Mouse (Mus musculus) heart, embryonic 11.5 days (tissue): ENCODE measurements around the gene Yipf4. TPM values are rescaled to one million over a fixed set of nuclear protein-coding genes. Genes with fewer than 3 reads are reported as not detected.

Experiments
- ATAC-seq: fragments of 200-750 bp; cut with Nextera tagmentation; replicated peaks from 2 replicates; pipeline ENCODE4 v1.8.0; 2017; ENCODE audit warnings: moderate library complexity; ENCODE audit not compliant: insufficient number of reproducible peaks, low FRiP score, low TSS enrichment
- H3K27ac ChIP-seq: fragments of 300-500 bp; sonication (generic); 2 replicates; pipeline ENCODE4 v1.5.1; 2014; ENCODE audit warnings: mild to moderate bottlenecking, low read depth, low read length
- H3K27me3 ChIP-seq: fragments of 300-500 bp; sonication (generic); 2 replicates; pipeline ENCODE4 v1.6.1; 2014; ENCODE audit warnings: mild to moderate bottlenecking, low read length, mixed read lengths; ENCODE audit not compliant: control insufficient read depth, insufficient read depth
- H3K36me3 ChIP-seq: fragments of 300-500 bp; sonication (generic); 2 replicates; pipeline ENCODE4 v1.6.1; 2014; ENCODE audit warnings: mild to moderate bottlenecking, low read length, moderate library complexity, mixed read lengths; ENCODE audit not compliant: control insufficient read depth, insufficient read depth
- H3K4me1 ChIP-seq: fragments of 300-500 bp; sonication (generic); 2 replicates; pipeline ENCODE4 v1.6.1; 2014; ENCODE audit warnings: low read length; ENCODE audit not compliant: control insufficient read depth, insufficient read depth
- H3K4me2 ChIP-seq: fragments of 300-500 bp; sonication (generic); 2 replicates; pipeline ENCODE4 v1.6.1; 2014; ENCODE audit warnings: mild to moderate bottlenecking, moderate library complexity
- H3K4me3 ChIP-seq: fragments of 300-500 bp; sonication (generic); 2 replicates; pipeline ENCODE4 v1.5.1; 2014; ENCODE audit warnings: low read depth, low read length
- H3K9ac ChIP-seq: fragments of 300-500 bp; sonication (generic); 2 replicates; pipeline ENCODE4 v1.6.1; 2014; ENCODE audit warnings: mild to moderate bottlenecking, low read depth, low read length, moderate library complexity
- H3K9me3 ChIP-seq: fragments of 300-500 bp; sonication (generic); replicated peaks from 2 replicates; pipeline ENCODE4 v1.6.1; 2016; ENCODE audit warnings: low read length; ENCODE audit not compliant: control insufficient read depth
- WGBS: fragments of 180-500 bp; shearing (Covaris S2); extraction: QIAGEN DNeasy Blood & Tissue Kit; methylation state at CpG from one replicate; pipeline ENCODE4 v1.1.7; 2014; ENCODE audit not compliant: insufficient replicate concordance; 5-methylcytosine and 5-hydroxymethylcytosine counted together
- polyA plus RNA-seq: library from polyadenylated mRNA; unstranded; fragments of >200 nt; fragmentation: Nextera tagmentation; extraction: Ambion mirVana; gene quantifications from 2 replicates; pipeline ENCODE4 v1.2.1, GENCODE M21; 2014

Gene Yipf4
- polyA plus RNA-seq: 43.2 and 52.2 TPM in 2 replicates

DNA sequence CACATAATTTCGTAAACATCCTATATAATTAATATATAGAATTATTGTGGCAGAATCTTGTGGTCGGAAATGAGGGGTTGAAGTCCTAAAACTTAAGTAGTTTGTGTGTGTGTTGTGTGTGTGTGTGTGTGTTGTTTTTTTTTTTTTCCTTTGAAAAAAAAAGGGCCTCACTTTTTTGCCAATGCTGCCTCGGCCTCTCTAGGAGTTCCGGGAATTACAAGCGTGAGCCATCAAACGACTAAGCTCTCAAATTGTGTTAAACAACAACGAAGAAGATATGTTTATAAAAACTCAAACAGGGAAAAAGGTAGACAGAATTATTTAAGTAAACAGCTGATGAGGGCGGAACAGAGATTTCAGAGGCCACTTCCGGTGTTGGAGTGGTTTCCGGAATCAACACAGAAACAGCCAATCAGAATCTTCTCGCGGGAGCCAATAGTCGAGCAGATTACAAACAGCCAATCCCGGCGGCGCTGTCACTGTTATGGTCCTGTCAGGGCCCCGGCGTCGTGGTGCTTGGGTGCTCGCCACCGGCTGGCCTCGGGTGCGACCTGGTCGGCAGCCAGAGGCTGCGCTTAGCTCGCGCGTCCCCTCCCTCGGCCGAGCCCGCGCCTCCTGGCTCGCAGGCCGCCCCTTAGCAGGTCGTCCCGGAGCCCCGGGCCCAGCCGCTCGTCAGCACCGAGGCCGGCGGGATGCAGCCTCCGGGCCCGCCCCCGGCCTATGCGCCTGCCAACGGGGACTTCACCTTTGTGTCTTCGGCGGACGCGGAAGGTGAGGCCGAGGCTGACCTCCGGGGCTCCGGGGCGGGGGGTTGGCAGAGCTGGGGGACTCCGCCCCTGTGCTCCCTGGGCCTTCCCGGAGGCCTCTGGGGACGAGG, at the start of gene Yipf4:
Gene Yipf4, plus strand, starts transcription at position 470 of the 877 bp plus-strand sequence.
- H3K4me2 ChIP-seq: peak within 1 kb of the TSS; percentile 71
- no peaks in the 10 kb centered on the region for H3K27me3 ChIP-seq
- peak within 1 kb of the TSS; percentile 92 for H3K27ac ChIP-seq
- peaks cover 4% of the 10 kb centered on the region for H3K36me3 ChIP-seq
- H3K4me1 ChIP-seq: no peaks in the 10 kb centered on the region; the same call in 1 of the 2 replicates
- WGBS: 5% methylated on average over 58 of the region's 58 CpGs
- ATAC-seq: peak; percentile 99
- H3K9me3 ChIP-seq: no peaks in the 10 kb centered on the region
- H3K4me3 ChIP-seq: peak within 1 kb of the TSS; percentile 99
- peak within 1 kb of the TSS; percentile 92 for H3K9ac ChIP-seq

DNA sequence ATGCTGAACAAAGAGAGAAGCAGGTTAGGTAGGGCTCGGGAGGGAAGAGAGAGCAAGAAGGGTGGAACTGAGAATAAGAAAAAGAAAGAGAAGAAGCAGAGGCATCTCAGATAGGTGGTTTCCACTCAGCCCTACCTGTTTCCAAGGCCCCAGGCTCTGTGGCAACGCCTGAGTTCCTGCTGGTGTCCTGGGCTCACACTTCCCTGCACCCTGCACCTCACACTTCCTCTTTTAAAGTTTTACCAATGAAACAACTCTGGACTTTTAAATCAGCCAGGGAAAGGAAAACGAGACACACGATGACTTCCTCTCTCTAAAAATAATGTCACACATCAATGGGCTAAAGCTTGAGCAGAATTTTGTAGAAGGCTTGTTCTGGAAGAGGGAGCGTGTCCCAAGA, 48.8 kb upstream of the Yipf4 start:
- no peak overlapping the region for H3K9ac ChIP-seq
- no peaks in the 10 kb centered on the region for H3K9me3 ChIP-seq
- H3K27me3 ChIP-seq: no peaks in the 10 kb centered on the region
- no peak for ATAC-seq
- no peaks in the 10 kb centered on the region for H3K4me1 ChIP-seq
- H3K4me2 ChIP-seq: no peak overlapping the region
- WGBS: 74% methylated on average over 5 of the region's 5 CpGs
- H3K4me3 ChIP-seq: no peak overlapping the region
- H3K36me3 ChIP-seq: no peaks in the 10 kb centered on the region
- H3K27ac ChIP-seq: no peak overlapping the region

DNA sequence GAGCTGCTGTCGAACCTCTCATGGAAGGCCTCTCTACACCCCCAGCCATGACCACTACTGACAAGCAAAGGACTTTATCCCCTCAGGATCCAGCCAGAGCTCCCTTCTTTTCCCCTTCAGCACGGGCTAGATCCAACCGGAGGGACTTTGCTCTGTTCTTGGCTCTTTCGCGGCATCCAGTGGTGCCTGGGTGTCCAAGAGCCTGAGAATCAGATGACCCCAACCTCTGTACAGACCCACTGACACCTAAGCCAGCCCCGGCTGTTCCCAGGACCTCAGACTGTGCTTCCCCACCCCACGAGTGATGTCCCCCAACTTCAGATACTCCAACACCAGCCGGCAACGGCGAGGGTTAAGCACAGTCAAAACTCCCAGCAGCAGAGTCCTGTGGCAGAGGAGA, 39.5 kb upstream of the Yipf4 start:
- 80% methylated on average over 10 of the region's 10 CpGs for WGBS
- H3K4me3 ChIP-seq: no peak overlapping the region
- no peak overlapping the region for H3K4me2 ChIP-seq
- no peaks in the 10 kb centered on the region for H3K4me1 ChIP-seq
- no peak for ATAC-seq
- no peak overlapping the region for H3K27ac ChIP-seq
- H3K9ac ChIP-seq: no peak overlapping the region
- no peaks in the 10 kb centered on the region for H3K27me3 ChIP-seq
- no peaks in the 10 kb centered on the region for H3K36me3 ChIP-seq
- H3K9me3 ChIP-seq: no peaks in the 10 kb centered on the region

DNA sequence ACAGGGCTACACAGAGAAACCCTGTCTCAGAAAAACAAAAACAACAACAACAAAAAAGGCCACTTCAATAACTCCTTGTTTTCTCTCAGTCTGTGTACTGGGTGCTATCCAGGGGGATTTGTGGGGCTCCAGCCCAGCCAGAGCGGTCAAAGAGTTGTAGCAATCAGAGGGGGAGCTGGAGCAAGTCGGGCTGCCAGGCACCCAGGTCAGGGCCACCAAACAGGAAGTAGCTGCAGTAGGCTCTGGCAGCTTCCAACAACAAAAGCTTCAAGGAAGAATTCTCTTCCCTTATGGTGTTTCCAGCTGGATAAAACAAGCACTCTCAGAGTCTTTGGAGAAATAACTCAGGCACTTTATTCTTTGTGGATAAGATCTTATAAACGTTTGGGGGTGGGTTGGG, 35.4 kb upstream of the Yipf4 start:
- Histone ChIP-seq H3K36me3 (no peaks in the 10 kb centered on the region), H3K4me2 (no peak overlapping the region), H3K4me1 (no peaks in the 10 kb centered on the region), H3K4me3 (no peak overlapping the region), H3K27me3 (no peaks in the 10 kb centered on the region), H3K27ac (no peak overlapping the region), H3K9me3 (no peaks in the 10 kb centered on the region), H3K9ac (no peak overlapping the region)
- WGBS: 57% methylated on average over 3 of the region's 3 CpGs
- no peak for ATAC-seq

DNA sequence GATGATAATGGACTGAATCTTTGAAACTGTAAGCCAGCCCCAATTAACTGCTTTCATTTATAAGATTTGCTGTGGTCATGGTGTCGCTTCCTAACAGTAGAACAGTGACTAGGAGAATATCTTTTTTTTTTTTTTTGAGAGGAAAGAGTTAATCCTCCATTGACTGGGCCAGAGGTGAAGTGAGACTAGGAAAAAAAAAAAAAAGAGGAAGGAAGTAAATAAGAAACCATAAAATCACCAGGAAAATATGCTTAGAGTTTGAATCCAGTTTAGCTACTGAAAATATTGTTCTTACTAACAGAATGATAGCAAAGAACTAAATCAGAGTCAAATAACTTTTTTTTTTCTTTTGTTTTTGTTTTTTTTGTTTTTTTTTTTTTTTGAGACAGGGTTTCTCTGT, 34.6 kb upstream of the Yipf4 start:
- Histone ChIP-seq H3K9ac (no peak overlapping the region), H3K27ac (no peak overlapping the region), H3K4me3 (no peak overlapping the region), H3K4me2 (no peak overlapping the region), H3K27me3 (no peaks in the 10 kb centered on the region), H3K4me1 (no peaks in the 10 kb centered on the region), H3K36me3 (no peaks in the 10 kb centered on the region), H3K9me3 (no peaks in the 10 kb centered on the region)
- WGBS: 75% methylated on average over 1 of the region's 1 CpGs
- ATAC-seq: no peak

DNA sequence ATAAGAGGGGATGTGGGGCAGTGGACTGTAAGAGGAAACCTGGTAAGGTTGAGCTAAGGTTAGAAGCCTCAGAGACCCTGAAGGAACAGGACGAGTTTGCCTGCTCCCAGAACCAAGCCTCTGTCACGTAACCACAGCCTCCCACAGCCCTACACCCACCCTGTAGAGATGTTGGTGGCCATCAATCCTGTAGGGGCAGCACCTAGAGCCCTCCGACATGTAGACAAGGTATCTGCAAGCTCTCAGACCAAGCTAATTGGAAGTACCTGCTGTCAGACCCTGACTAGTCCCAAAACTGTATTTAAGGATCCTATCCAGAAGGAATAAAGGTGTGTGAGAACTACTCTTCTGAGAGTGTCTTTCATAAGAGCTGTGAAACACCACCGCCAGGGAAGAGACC, 33.9 kb upstream of the Yipf4 start:
- H3K4me3 ChIP-seq: no peak overlapping the region
- H3K27me3 ChIP-seq: no peaks in the 10 kb centered on the region
- ATAC-seq: no peak
- no peak overlapping the region for H3K4me2 ChIP-seq
- 76% methylated on average over 4 of the region's 4 CpGs for WGBS
- H3K36me3 ChIP-seq: no peaks in the 10 kb centered on the region
- H3K9ac ChIP-seq: no peak overlapping the region
- H3K27ac ChIP-seq: no peak overlapping the region
- H3K9me3 ChIP-seq: no peaks in the 10 kb centered on the region
- no peaks in the 10 kb centered on the region for H3K4me1 ChIP-seq

DNA sequence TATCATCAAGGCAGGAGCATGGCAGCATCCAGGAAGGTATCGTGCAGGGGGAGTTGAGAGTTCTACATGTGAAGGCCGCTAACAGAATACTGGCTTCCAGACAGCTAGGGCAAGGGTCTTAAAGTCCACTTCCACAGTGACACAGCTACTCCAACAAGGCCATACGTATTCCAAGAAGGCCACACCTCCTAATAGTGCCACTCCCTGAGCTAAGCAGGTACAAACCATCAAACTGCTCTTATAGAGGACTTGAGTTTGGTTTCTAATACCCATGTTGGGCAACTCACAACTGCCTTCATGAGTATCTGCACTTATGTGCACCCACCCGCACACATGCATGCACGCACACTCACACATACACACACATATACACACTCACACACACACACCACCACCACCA, 32.5 kb upstream of the Yipf4 start:
- H3K4me3 ChIP-seq: no peak overlapping the region
- H3K27me3 ChIP-seq: no peaks in the 10 kb centered on the region
- no peak for ATAC-seq
- H3K27ac ChIP-seq: no peak overlapping the region
- H3K9ac ChIP-seq: no peak overlapping the region
- 86% methylated on average over 5 of the region's 5 CpGs for WGBS
- no peaks in the 10 kb centered on the region for H3K4me1 ChIP-seq
- H3K4me2 ChIP-seq: no peak overlapping the region
- no peaks in the 10 kb centered on the region for H3K9me3 ChIP-seq
- H3K36me3 ChIP-seq: no peaks in the 10 kb centered on the region

DNA sequence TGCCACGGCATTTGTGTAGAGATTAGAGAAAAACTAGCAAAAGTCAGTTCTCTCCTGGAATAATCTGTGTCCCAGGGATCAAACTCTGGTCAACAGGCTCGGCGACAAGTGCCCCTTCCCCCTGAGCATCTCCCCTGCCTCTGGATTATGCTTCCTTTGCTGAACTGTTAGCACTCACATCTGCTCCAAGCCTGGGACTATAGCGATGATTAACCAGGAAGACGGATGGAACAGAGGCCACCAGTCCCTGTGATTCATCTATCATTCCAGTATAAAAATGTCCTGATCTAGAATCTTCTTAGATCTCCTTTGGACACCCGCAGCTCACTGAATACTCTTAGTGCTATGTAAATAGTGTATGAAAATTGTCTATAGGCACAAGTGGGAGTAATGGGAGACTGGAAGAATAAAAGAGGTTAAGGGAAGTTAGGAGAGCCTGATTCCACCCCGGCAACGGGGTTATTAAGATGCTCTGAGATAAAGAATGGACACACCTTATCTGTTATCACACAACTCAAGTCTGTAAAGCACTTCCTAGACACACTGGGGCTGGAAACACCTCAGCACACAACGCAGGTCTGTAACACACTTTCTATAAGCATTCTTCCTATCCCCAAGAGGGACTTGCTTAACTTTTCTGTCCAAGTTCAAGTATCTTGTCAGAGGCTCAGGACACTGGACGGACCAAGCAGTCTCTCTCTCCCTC, 31.2 kb upstream of the Yipf4 start:
- ATAC-seq: no peak
- Histone ChIP-seq H3K9me3 (no peaks in the 10 kb centered on the region), H3K9ac (no peak overlapping the region), H3K27ac (no peak overlapping the region), H3K27me3 (no peaks in the 10 kb centered on the region), H3K4me3 (no peak overlapping the region), H3K4me1 (no peaks in the 10 kb centered on the region), H3K36me3 (no peaks in the 10 kb centered on the region), H3K4me2 (no peak overlapping the region)
- 64% methylated on average over 10 of the region's 10 CpGs for WGBS
